Mouse (Mus musculus) c-Kit-positive CD71-negative TER-119-negative erythroid progenitor cells, embryonic 14.5 days (primary cell): Measurements from ENCODE around the gene Dcp1b.

ENCODE experiments used
- DNase-seq: peaks from one replicate; pipeline ENCODE4 v3.0.0-alpha.2; 2013; ENCODE audit warnings: low read depth

Gene Dcp1b

GRCm38 (mm10) chr6:119175078-119175853, at the start of gene Dcp1b:
Dcp1b (plus strand) TSS chr6:119175253.
- DNase-seq: peak; percentile 84

GRCm38 (mm10) chr6:119126991-119127390, 48.1 kb upstream of the Dcp1b start:
- no peak for DNase-seq

- no peak for DNase-seq
These were observed 47.0 kb upstream of the Dcp1b start for GRCm38 (mm10) chr6:119128076-119128475.

- no peak for DNase-seq
These were observed 46.5 kb upstream of the Dcp1b start for GRCm38 (mm10) chr6:119128521-119128920.

- DNase-seq: no peak
These were observed 45.4 kb upstream of the Dcp1b start for GRCm38 (mm10) chr6:119129664-119130063.

- DNase-seq: no peak
These were observed 42.8 kb upstream of the Dcp1b start for GRCm38 (mm10) chr6:119132111-119132735.

- no peak for DNase-seq
These were observed 42.2 kb upstream of the Dcp1b start for GRCm38 (mm10) chr6:119132863-119133262.

- DNase-seq: no peak
These were observed 37.3 kb upstream of the Dcp1b start for GRCm38 (mm10) chr6:119137768-119138167.

- DNase-seq: no peak
These were observed 35.5 kb upstream of the Dcp1b start for GRCm38 (mm10) chr6:119139561-119139960.

- no peak for DNase-seq
These were observed 29.9 kb upstream of the Dcp1b start for GRCm38 (mm10) chr6:119145109-119145508.

GRCm38 (mm10) chr6:119165677-119166076, 9.4 kb upstream of the Dcp1b start:
- no peak for DNase-seq

- no peak for DNase-seq
These were observed 562 bp upstream of the Dcp1b start for GRCm38 (mm10) chr6:119174307-119175074.

GRCm38 (mm10) chr6:119176103-119176502, 1.1 kb downstream of the Dcp1b start:
- DNase-seq: no peak

GRCm38 (mm10) chr6:119177101-119177500, 2.0 kb downstream of the Dcp1b start:
- no peak for DNase-seq

GRCm38 (mm10) chr6:119180188-119180587, 5.1 kb downstream of the Dcp1b start:
- no peak for DNase-seq

GRCm38 (mm10) chr6:119182211-119182610, 7.2 kb downstream of the Dcp1b start:
- no peak for DNase-seq

GRCm38 (mm10) chr6:119183781-119184180, 8.7 kb downstream of the Dcp1b start:
- no peak for DNase-seq

- no peak for DNase-seq
These were observed 11.6 kb downstream of the Dcp1b start for GRCm38 (mm10) chr6:119186658-119187057.

GRCm38 (mm10) chr6:119187631-119188030, 12.6 kb downstream of the Dcp1b start:
- no peak for DNase-seq

- no peak for DNase-seq
These were observed 16.4 kb downstream of the Dcp1b start for GRCm38 (mm10) chr6:119191478-119191877.

GRCm38 (mm10) chr6:119193571-119194154, 18.6 kb downstream of the Dcp1b start:
- DNase-seq: no peak

- no peak for DNase-seq
These were observed 19.1 kb downstream of the Dcp1b start for GRCm38 (mm10) chr6:119194161-119194560.
